Mouse (Mus musculus): ENCODE data around the gene Trmt6. TPM values are rescaled to one million over a fixed set of nuclear protein-coding genes. Genes with fewer than 3 reads are reported as not detected.

Gene Trmt6
- polyA plus RNA-seq (2014; fragmentation: Nextera tagmentation; extraction: Ambion mirVana) = 29.9 and 33.4 TPM in 2 replicates

DNA sequence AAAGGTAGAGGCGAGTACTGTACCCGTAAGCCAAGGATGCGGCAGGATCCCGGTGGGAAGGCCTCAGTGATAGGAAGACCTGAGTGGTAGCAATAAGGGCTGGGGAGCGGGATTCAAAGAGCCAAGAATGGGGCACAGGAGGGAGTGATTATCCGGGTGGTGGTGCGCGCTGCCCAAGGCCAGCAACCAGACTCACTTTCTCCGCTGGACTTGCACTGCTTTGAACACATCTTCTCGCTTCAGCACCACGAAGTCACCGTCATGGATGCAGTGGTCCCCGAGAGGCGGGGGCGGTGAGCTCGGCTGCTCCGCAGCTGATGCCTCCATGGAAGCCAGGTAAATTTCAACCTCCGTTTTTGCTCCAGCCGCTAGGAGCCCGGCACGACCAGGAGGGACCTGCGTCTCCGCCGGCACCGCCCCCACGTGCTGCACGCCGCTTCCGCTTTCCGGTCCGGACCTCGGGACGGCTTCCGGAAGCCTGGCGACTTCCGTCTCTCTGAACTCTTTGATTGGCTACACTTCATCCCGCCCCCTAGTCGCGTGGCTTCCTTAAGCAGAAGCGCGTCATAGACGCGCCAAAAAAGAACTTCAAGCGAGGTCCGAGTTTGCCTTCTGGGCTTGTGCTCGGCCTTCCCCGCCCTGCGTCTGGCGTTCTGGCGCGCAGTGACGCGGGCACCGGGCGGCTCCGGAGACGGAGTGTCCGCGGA is at the start of gene Trmt6, which contains the start of gene Mcm8:
Gene Trmt6, minus strand, starts transcription at position 448 of the 707 bp plus-strand sequence.
Gene Mcm8, plus strand, starts transcription at position 534 of the 707 bp plus-strand sequence.
- Histone ChIP-seq H3K27me3 (ENCODE audit: insufficient read depth, low read length) (no peaks in the 10 kb centered on the region), H3K9ac (peak within 1 kb of the TSS; percentile 82), H3K4me1 (ENCODE audit: insufficient read depth) (no peaks in the 10 kb centered on the region), H3K36me3 (ENCODE audit: insufficient read depth) (peaks cover 19% of the 10 kb centered on the region), H3K4me3 (ENCODE audit: low read depth, low read length) (peak within 1 kb of the TSS; percentile 81), H3K9me3 (ENCODE audit: low read depth, low read length) (no peaks in the 10 kb centered on the region), H3K27ac (ENCODE audit: low read depth) (peak within 1 kb of the TSS; percentile 84), H3K4me2 (peak within 1 kb of the TSS; percentile 81)
- ATAC-seq (ENCODE audit: insufficient read depth) = peak; percentile 100
- peak; percentile 99 for DNase-seq
- WGBS = under 1% methylated on average over 59 of the region's 59 CpGs
- peak; percentile 41; the same call in 1 of the 2 replicates for TF ChIP-seq CTCF (IDR thresholded peaks at IDR 0.05; ENCODE audit: low read depth)

DNA sequence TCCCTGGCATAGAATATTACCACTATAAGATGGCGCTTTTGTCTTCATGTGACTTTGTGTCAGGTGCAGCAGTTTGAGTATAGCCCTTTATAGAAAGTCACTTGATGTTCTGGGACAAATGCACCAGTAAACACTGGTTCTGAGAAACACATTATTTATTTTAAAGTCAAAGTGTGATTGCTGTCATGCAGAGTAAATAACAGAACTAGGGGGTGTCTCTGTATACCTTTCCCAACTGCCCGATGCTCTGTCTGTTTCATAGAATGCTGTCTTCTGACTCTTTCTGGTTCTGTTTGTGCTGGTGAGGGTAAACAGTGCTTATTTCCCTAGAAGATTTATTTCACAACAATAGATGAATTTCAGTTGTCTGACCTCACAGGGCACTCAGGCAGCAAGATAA is 47.5 kb upstream of the Trmt6 start:
- no peak for TF ChIP-seq CTCF (IDR thresholded peaks at IDR 0.05; ENCODE audit: low read depth)
- no peak for DNase-seq
- H3K27me3 ChIP-seq (ENCODE audit: insufficient read depth, low read length) = no peaks in the 10 kb centered on the region
- H3K27ac ChIP-seq (ENCODE audit: low read depth) = no peak overlapping the region
- ATAC-seq (ENCODE audit: insufficient read depth) = no peak
- no peak overlapping the region for H3K9ac ChIP-seq
- no peak overlapping the region for H3K4me2 ChIP-seq
- no peaks in the 10 kb centered on the region for H3K4me1 ChIP-seq (ENCODE audit: insufficient read depth)
- H3K4me3 ChIP-seq (ENCODE audit: low read depth, low read length) = no peak overlapping the region
- H3K9me3 ChIP-seq (ENCODE audit: low read depth, low read length) = no peaks in the 10 kb centered on the region
- WGBS = 88% methylated on average over 2 of the region's 2 CpGs
- peaks cover 25% of the 10 kb centered on the region; the same call in 1 of the 2 replicates for H3K36me3 ChIP-seq (ENCODE audit: insufficient read depth)

DNA sequence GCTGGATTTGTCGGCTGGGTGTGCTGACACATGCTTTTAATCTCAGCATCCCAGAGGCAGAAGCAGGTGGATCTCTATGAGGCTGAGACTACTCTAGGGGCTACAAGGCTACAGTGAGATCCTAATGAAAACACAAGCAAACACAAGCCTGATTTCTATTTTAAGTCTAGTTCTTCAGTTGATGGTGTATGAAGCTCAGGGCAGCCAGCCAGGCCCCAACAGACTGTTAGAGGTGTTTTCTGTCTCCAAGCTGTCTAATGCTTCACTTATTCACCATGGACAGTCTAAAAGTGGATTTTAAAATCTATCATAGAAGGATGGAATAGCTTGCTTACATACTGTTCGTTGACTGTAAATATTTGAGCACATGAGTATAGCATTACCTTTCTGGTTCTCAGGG is 45.6 kb upstream of the Trmt6 start:
- no peaks in the 10 kb centered on the region for H3K9me3 ChIP-seq (ENCODE audit: low read depth, low read length)
- no peaks in the 10 kb centered on the region for H3K27me3 ChIP-seq (ENCODE audit: insufficient read depth, low read length)
- DNase-seq (no peak), ATAC-seq (ENCODE audit: insufficient read depth) (no peak)
- H3K4me2 ChIP-seq = no peak overlapping the region
- TF ChIP-seq CTCF (IDR thresholded peaks at IDR 0.05; ENCODE audit: low read depth) = no peak
- H3K4me3 ChIP-seq (ENCODE audit: low read depth, low read length) = no peak overlapping the region
- WGBS = 81% methylated on average over 2 of the region's 2 CpGs
- H3K4me1 ChIP-seq (ENCODE audit: insufficient read depth) = no peaks in the 10 kb centered on the region
- peaks cover 14% of the 10 kb centered on the region; the same call in 1 of the 2 replicates for H3K36me3 ChIP-seq (ENCODE audit: insufficient read depth)
- H3K9ac ChIP-seq = no peak overlapping the region
- no peak overlapping the region for H3K27ac ChIP-seq (ENCODE audit: low read depth)

DNA sequence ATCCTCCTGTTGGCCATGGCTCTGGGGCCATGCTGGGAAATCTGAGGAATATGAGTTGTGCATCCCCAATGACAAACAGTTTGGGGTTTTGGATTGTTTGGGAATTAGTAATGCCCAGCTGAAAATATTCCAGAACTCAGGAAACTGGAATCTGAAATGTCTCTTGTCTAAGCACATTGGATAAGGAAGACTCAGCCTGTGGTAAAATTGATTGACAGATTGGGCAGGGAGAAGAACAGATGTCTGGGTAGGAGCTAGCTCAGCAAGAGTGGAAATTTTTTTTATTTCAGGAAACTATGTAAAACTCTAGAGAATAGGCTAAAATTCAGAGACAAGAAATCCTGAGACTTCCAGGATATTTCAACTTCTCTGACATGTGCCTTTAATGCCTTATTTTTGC is 44.6 kb upstream of the Trmt6 start:
- Histone ChIP-seq H3K27me3 (ENCODE audit: insufficient read depth, low read length) (no peaks in the 10 kb centered on the region), H3K9me3 (ENCODE audit: low read depth, low read length) (no peaks in the 10 kb centered on the region), H3K4me3 (ENCODE audit: low read depth, low read length) (no peak overlapping the region), H3K36me3 (ENCODE audit: insufficient read depth) (peaks cover 7% of the 10 kb centered on the region; the same call in 1 of the 2 replicates), H3K9ac (no peak overlapping the region), H3K4me1 (ENCODE audit: insufficient read depth) (no peaks in the 10 kb centered on the region), H3K27ac (ENCODE audit: low read depth) (no peak overlapping the region), H3K4me2 (no peak overlapping the region)
- DNase-seq (no peak), ATAC-seq (ENCODE audit: insufficient read depth) (no peak)
- TF ChIP-seq CTCF (IDR thresholded peaks at IDR 0.05; ENCODE audit: low read depth) = no peak

DNA sequence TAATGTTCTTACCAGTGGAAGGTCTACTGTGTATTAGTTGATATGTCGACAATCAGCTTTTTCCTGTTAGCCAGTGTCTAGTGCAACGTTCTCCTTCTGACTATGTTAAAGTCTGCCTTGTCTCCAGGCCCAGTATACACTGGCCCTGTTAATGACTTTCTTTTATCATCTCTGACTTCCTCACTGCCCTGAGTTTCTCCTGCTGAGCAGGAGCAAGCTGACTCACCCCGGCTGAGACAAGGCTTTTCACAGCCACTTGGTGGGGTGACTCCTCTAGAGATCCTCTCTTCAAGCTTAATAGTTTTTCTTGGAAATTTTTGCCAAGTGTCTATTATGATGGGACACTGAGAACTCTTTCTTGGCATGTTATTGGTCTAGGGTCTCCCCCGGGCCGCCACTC is 40.5 kb upstream of the Trmt6 start:
- ATAC-seq (ENCODE audit: insufficient read depth) (no peak), DNase-seq (no peak)
- Histone ChIP-seq H3K9ac (no peak overlapping the region), H3K4me3 (ENCODE audit: low read depth, low read length) (no peak overlapping the region), H3K36me3 (ENCODE audit: insufficient read depth) (0 out of 2 replicates have a peak, but pooled peaks cover 8% of the 10 kb centered on the region), H3K4me1 (ENCODE audit: insufficient read depth) (no peaks in the 10 kb centered on the region), H3K9me3 (ENCODE audit: low read depth, low read length) (no peaks in the 10 kb centered on the region), H3K27ac (ENCODE audit: low read depth) (no peak overlapping the region), H3K27me3 (ENCODE audit: insufficient read depth, low read length) (no peaks in the 10 kb centered on the region), H3K4me2 (no peak overlapping the region)
- WGBS = 64% methylated on average over 5 of the region's 5 CpGs
- no peak for TF ChIP-seq CTCF (IDR thresholded peaks at IDR 0.05; ENCODE audit: low read depth)

DNA sequence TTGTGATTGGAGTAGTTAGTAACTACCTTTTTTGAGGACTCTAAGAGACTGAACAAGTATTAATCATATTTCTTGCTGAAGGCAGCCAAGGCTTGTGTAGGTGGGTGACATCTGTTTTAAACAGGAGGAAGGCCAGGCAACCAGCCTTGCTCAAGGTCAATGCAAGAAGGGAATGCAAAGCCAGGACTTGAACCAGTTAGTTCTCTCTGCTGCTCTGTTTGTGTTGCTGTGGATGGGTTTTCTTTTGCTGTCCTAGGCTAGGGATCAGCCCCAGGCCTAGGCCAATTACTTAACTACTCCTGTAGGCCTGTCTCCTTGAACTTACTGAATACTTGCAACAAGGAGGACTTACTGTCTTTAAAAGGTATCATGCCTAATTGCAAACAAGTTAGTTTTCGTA is 37.2 kb upstream of the Trmt6 start:
- Histone ChIP-seq H3K9me3 (ENCODE audit: low read depth, low read length) (no peaks in the 10 kb centered on the region), H3K4me3 (ENCODE audit: low read depth, low read length) (no peak overlapping the region), H3K9ac (no peak overlapping the region), H3K4me1 (ENCODE audit: insufficient read depth) (no peaks in the 10 kb centered on the region), H3K36me3 (ENCODE audit: insufficient read depth) (peaks cover 20% of the 10 kb centered on the region; the same call in 1 of the 2 replicates), H3K27me3 (ENCODE audit: insufficient read depth, low read length) (no peaks in the 10 kb centered on the region), H3K4me2 (no peak overlapping the region), H3K27ac (ENCODE audit: low read depth) (no peak overlapping the region)
- DNase-seq (no peak), ATAC-seq (ENCODE audit: insufficient read depth) (no peak)
- TF ChIP-seq CTCF (IDR thresholded peaks at IDR 0.05; ENCODE audit: low read depth) = no peak
- 87% methylated on average over 1 of the region's 1 CpGs for WGBS

DNA sequence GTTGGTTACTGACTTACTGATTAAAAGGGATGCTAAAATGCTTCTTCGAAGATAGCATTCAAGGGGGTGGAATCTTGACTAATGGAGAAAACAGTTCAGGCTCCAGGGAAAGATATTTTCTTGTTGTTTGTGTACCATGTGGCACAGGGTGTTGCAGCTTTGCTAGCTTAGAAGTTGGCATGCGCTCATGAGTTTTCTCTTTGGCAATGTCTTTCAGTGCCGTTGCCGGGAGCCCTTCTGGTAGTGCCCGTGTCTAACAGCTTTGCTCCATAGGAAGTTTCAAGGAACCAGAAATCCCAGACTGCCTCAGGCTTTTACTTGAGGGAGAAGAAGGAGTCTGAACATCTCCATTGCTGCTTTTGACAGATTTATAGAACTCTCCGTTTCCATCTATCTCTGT is 33.3 kb upstream of the Trmt6 start:
- TF ChIP-seq CTCF (IDR thresholded peaks at IDR 0.05; ENCODE audit: low read depth) = no peak
- Histone ChIP-seq H3K27me3 (ENCODE audit: insufficient read depth, low read length) (no peaks in the 10 kb centered on the region), H3K36me3 (ENCODE audit: insufficient read depth) (peaks cover 22% of the 10 kb centered on the region; the same call in 1 of the 2 replicates), H3K9me3 (ENCODE audit: low read depth, low read length) (no peaks in the 10 kb centered on the region), H3K4me1 (ENCODE audit: insufficient read depth) (0 out of 2 replicates have a peak, but pooled peaks cover 3% of the 10 kb centered on the region), H3K4me2 (no peak overlapping the region), H3K27ac (ENCODE audit: low read depth) (no peak overlapping the region), H3K4me3 (ENCODE audit: low read depth, low read length) (no peak overlapping the region), H3K9ac (no peak overlapping the region)
- 89% methylated on average over 6 of the region's 6 CpGs for WGBS
- no peak for ATAC-seq (ENCODE audit: insufficient read depth)
- DNase-seq = no peak

Measured in lung, embryonic 14.5 days (tissue).